Mouse (Mus musculus): ENCODE data around the gene Por. TPM values are rescaled to one million over a fixed set of nuclear protein-coding genes. Genes with fewer than 3 reads are reported as not detected.

Gene Por
- polyA plus RNA-seq, 1 experiment from 2014 or later = 32.4 TPM

- Histone ChIP-seq H3K9ac (ENCODE audit: low read depth, low read length) (no peak overlapping the region), H3K4me3 (ENCODE audit: low read depth, low read length) (no peak overlapping the region), H3K9me3 (replicated peaks; ENCODE audit: control insufficient read depth, low read length) (no peaks in the 10 kb centered on the region), H3K27me3 (ENCODE audit: control insufficient read depth, insufficient read depth, low read length) (no peaks in the 10 kb centered on the region), H3K27ac (ENCODE audit: low read depth, low read length) (no peak overlapping the region), H3K4me1 (ENCODE audit: control insufficient read depth, insufficient read depth, low read length) (no peaks in the 10 kb centered on the region), H3K4me2 (no peak overlapping the region), H3K36me3 (ENCODE audit: control insufficient read depth, insufficient read depth, low read length) (no peaks in the 10 kb centered on the region)
- WGBS (ENCODE audit: insufficient replicate concordance) = 63% methylated on average over 2 of the region's 2 CpGs
- ATAC-seq (replicated peaks; ENCODE audit: insufficient number of reproducible peaks, low FRiP score, low TSS enrichment) = no peak
Measured at GRCm38 (mm10) chr5:135677251-135677650, 7.4 kb downstream of the Por start.

GRCm38 (mm10) chr5:135678481-135678880 lies 8.6 kb downstream of the Por start:
- ATAC-seq (replicated peaks; ENCODE audit: insufficient number of reproducible peaks, low FRiP score, low TSS enrichment) = no peak
- Histone ChIP-seq H3K4me3 (ENCODE audit: low read depth, low read length) (no peak overlapping the region), H3K4me2 (no peak overlapping the region), H3K9ac (ENCODE audit: low read depth, low read length) (no peak overlapping the region), H3K36me3 (ENCODE audit: control insufficient read depth, insufficient read depth, low read length) (no peaks in the 10 kb centered on the region), H3K27ac (ENCODE audit: low read depth, low read length) (no peak overlapping the region), H3K9me3 (replicated peaks; ENCODE audit: control insufficient read depth, low read length) (no peaks in the 10 kb centered on the region), H3K27me3 (ENCODE audit: control insufficient read depth, insufficient read depth, low read length) (no peaks in the 10 kb centered on the region), H3K4me1 (ENCODE audit: control insufficient read depth, insufficient read depth, low read length) (no peaks in the 10 kb centered on the region)
- WGBS (ENCODE audit: insufficient replicate concordance) = 86% methylated on average over 6 of the region's 6 CpGs

GRCm38 (mm10) chr5:135680967-135681545 lies 11.2 kb downstream of the Por start:
- no peaks in the 10 kb centered on the region for H3K36me3 ChIP-seq (ENCODE audit: control insufficient read depth, insufficient read depth, low read length)
- no peak overlapping the region for H3K4me2 ChIP-seq
- ATAC-seq (replicated peaks; ENCODE audit: insufficient number of reproducible peaks, low FRiP score, low TSS enrichment) = no peak
- no peaks in the 10 kb centered on the region for H3K9me3 ChIP-seq (replicated peaks; ENCODE audit: control insufficient read depth, low read length)
- no peaks in the 10 kb centered on the region for H3K4me1 ChIP-seq (ENCODE audit: control insufficient read depth, insufficient read depth, low read length)
- H3K27ac ChIP-seq (ENCODE audit: low read depth, low read length) = no peak overlapping the region
- no peak overlapping the region for H3K9ac ChIP-seq (ENCODE audit: low read depth, low read length)
- WGBS (ENCODE audit: insufficient replicate concordance) = 74% methylated on average over 6 of the region's 6 CpGs
- H3K4me3 ChIP-seq (ENCODE audit: low read depth, low read length) = no peak overlapping the region
- no peaks in the 10 kb centered on the region for H3K27me3 ChIP-seq (ENCODE audit: control insufficient read depth, insufficient read depth, low read length)

GRCm38 (mm10) chr5:135682009-135682408 lies 12.2 kb downstream of the Por start:
- Histone ChIP-seq H3K27me3 (ENCODE audit: control insufficient read depth, insufficient read depth, low read length) (no peaks in the 10 kb centered on the region), H3K4me3 (ENCODE audit: low read depth, low read length) (no peak overlapping the region), H3K9me3 (replicated peaks; ENCODE audit: control insufficient read depth, low read length) (no peaks in the 10 kb centered on the region), H3K4me2 (no peak overlapping the region), H3K27ac (ENCODE audit: low read depth, low read length) (no peak overlapping the region), H3K4me1 (ENCODE audit: control insufficient read depth, insufficient read depth, low read length) (no peaks in the 10 kb centered on the region), H3K9ac (ENCODE audit: low read depth, low read length) (no peak overlapping the region), H3K36me3 (ENCODE audit: control insufficient read depth, insufficient read depth, low read length) (no peaks in the 10 kb centered on the region)
- WGBS (ENCODE audit: insufficient replicate concordance) = 86% methylated on average over 5 of the region's 5 CpGs
- no peak for ATAC-seq (replicated peaks; ENCODE audit: insufficient number of reproducible peaks, low FRiP score, low TSS enrichment)

GRCm38 (mm10) chr5:135682942-135683570 lies 13.2 kb downstream of the Por start:
- H3K4me2 ChIP-seq = no peak overlapping the region
- no peak overlapping the region for H3K27ac ChIP-seq (ENCODE audit: low read depth, low read length)
- H3K27me3 ChIP-seq (ENCODE audit: control insufficient read depth, insufficient read depth, low read length) = no peaks in the 10 kb centered on the region
- no peak overlapping the region for H3K4me3 ChIP-seq (ENCODE audit: low read depth, low read length)
- 70% methylated on average over 12 of the region's 12 CpGs for WGBS (ENCODE audit: insufficient replicate concordance)
- no peaks in the 10 kb centered on the region for H3K36me3 ChIP-seq (ENCODE audit: control insufficient read depth, insufficient read depth, low read length)
- H3K9ac ChIP-seq (ENCODE audit: low read depth, low read length) = no peak overlapping the region
- no peaks in the 10 kb centered on the region for H3K9me3 ChIP-seq (replicated peaks; ENCODE audit: control insufficient read depth, low read length)
- ATAC-seq (replicated peaks; ENCODE audit: insufficient number of reproducible peaks, low FRiP score, low TSS enrichment) = no peak
- H3K4me1 ChIP-seq (ENCODE audit: control insufficient read depth, insufficient read depth, low read length) = peaks cover 3% of the 10 kb centered on the region; the same call in 1 of the 2 replicates

DNA sequence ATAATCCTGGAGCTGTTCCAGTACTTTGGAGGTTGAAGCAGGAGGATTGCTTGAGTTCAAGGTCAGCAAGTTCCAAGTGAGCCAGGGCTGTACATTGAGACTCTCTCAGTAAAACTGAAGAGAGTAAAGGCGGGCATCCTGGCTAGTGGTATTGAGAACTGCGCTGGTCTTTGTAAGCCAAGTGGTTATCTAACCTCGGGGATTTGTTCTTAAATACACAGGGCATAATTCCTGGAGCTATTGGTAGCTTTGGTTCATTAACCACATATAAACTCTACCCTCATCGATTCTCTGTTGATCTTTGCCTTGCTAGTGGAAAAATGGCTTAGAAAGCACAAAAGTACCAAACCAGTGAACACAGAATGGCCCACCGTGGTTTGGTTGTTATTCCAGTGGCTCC lies 20.6 kb downstream of the Por start:
- Histone ChIP-seq H3K4me1 (ENCODE audit: control insufficient read depth, insufficient read depth, low read length) (peaks cover 15% of the 10 kb centered on the region), H3K36me3 (ENCODE audit: control insufficient read depth, insufficient read depth, low read length) (no peaks in the 10 kb centered on the region), H3K9ac (ENCODE audit: low read depth, low read length) (peak overlapping the region; percentile 87; the same call in 1 of the 2 replicates), H3K4me2 (peak overlapping the region; percentile 97), H3K4me3 (ENCODE audit: low read depth, low read length) (peak overlapping the region; percentile 85; the same call in 1 of the 2 replicates), H3K27me3 (ENCODE audit: control insufficient read depth, insufficient read depth, low read length) (no peaks in the 10 kb centered on the region), H3K27ac (ENCODE audit: low read depth, low read length) (no peak overlapping the region), H3K9me3 (replicated peaks; ENCODE audit: control insufficient read depth, low read length) (no peaks in the 10 kb centered on the region)
- ATAC-seq (replicated peaks; ENCODE audit: insufficient number of reproducible peaks, low FRiP score, low TSS enrichment) = no peak
- WGBS (ENCODE audit: insufficient replicate concordance) = 85% methylated on average over 5 of the region's 5 CpGs

- H3K9ac ChIP-seq (ENCODE audit: low read depth, low read length) = no peak overlapping the region
- no peaks in the 10 kb centered on the region for H3K36me3 ChIP-seq (ENCODE audit: control insufficient read depth, insufficient read depth, low read length)
- no peak overlapping the region for H3K27ac ChIP-seq (ENCODE audit: low read depth, low read length)
- WGBS (ENCODE audit: insufficient replicate concordance) = 79% methylated on average over 4 of the region's 4 CpGs
- ATAC-seq (replicated peaks; ENCODE audit: insufficient number of reproducible peaks, low FRiP score, low TSS enrichment) = no peak
- no peaks in the 10 kb centered on the region for H3K27me3 ChIP-seq (ENCODE audit: control insufficient read depth, insufficient read depth, low read length)
- H3K9me3 ChIP-seq (replicated peaks; ENCODE audit: control insufficient read depth, low read length) = no peaks in the 10 kb centered on the region
- H3K4me2 ChIP-seq = no peak overlapping the region
- no peak overlapping the region for H3K4me3 ChIP-seq (ENCODE audit: low read depth, low read length)
- H3K4me1 ChIP-seq (ENCODE audit: control insufficient read depth, insufficient read depth, low read length) = peaks cover 15% of the 10 kb centered on the region
Measured at GRCm38 (mm10) chr5:135691266-135691665, 21.4 kb downstream of the Por start.

DNA sequence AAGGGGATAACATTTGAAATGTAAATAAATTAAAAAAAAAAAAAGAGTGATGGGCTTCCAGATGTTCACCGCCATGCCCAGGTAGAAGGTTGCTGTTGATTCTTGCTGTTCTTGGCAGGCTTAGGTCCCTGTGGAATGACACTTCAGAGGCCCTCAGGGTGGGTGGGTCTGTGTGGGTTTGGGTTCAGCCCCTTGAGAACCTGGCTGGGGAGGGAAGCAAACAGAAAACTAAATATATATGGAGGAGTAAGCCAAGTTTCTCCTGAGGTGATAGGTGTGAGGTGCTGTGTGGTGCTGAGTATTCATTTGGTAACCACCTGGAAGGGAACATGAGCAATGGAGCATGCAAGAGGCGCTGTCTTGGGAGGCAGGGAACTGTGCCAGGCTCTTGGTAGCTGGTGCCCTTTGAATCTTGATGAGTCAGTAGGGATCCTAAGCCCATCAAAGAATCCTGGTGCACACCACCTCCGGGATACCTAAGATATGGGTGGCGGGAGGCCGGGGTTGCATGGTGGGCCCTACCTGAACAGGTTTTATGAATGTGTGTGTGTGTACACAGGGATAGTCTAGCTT lies 23.5 kb downstream of the Por start:
- ATAC-seq (replicated peaks; ENCODE audit: insufficient number of reproducible peaks, low FRiP score, low TSS enrichment) = no peak
- Histone ChIP-seq H3K9me3 (replicated peaks; ENCODE audit: control insufficient read depth, low read length) (no peaks in the 10 kb centered on the region), H3K9ac (ENCODE audit: low read depth, low read length) (no peak overlapping the region), H3K27me3 (ENCODE audit: control insufficient read depth, insufficient read depth, low read length) (no peaks in the 10 kb centered on the region), H3K4me1 (ENCODE audit: control insufficient read depth, insufficient read depth, low read length) (peaks cover 12% of the 10 kb centered on the region), H3K27ac (ENCODE audit: low read depth, low read length) (no peak overlapping the region), H3K4me2 (no peak overlapping the region), H3K4me3 (ENCODE audit: low read depth, low read length) (no peak overlapping the region), H3K36me3 (ENCODE audit: control insufficient read depth, insufficient read depth, low read length) (no peaks in the 10 kb centered on the region)
- WGBS (ENCODE audit: insufficient replicate concordance) = 93% methylated on average over 5 of the region's 5 CpGs

All from heart, embryonic 11.5 days (tissue).